Mouse (Mus musculus): ENCODE measurements around the gene Hist1h2ae. TPM values are rescaled to one million over a fixed set of nuclear protein-coding genes. Genes with fewer than 3 reads are reported as not detected.
"Not testable (repeated sequence)": the region's sequence is repeated elsewhere in the genome, so short reads cannot be mapped to it uniquely, and the experiment has no call there.

Hist1h2ae gene
- total RNA-seq, 1 experiment: 587 TPM

GRCm38 (mm10) chr13:23536076-23536822 lies 34.8 kb downstream of the Hist1h2ae start:
- Histone ChIP-seq H3K9ac (ENCODE audit: insufficient read depth, low read depth, low read length, poor library complexity, severe bottlenecking) (peak overlapping the region; percentile 60; the same call in 1 of the 2 replicates), H3K4me3 (ENCODE audit: insufficient read depth in 1 of 2, low read depth in 1 of 2, low read length in 2 of 2, poor library complexity in 1 of 2, severe bottlenecking in 1 of 2) (peak overlapping the region; percentile 64 to 79), H3K27ac (ENCODE audit: insufficient read depth, low read depth, low read length, poor library complexity, severe bottlenecking) (peak overlapping the region; percentile 87; the same call in 1 of the 2 replicates), H3K36me3 (ENCODE audit: control insufficient read depth, insufficient read depth, low read length, poor library complexity, severe bottlenecking) (no peaks in the 10 kb centered on the region), H3K9me3 (ENCODE audit: control insufficient read depth, insufficient read depth, low read depth, low read length) (no peaks in the 10 kb centered on the region), H3K4me1 (ENCODE audit: control insufficient read depth in 2 of 2, insufficient read depth in 2 of 2, low read length in 2 of 2, poor library complexity in 1 of 2) (peaks cover 0 to 2% of the 10 kb centered on the region in 2 experiments; a peak in 1 of 4 replicates)
- in situ Hi-C loops (cut with MboI; ENCODE audit: low sequenced_read_pairs in 2 of 2, unreplicated experiment in 2 of 2): loop anchor here in 1 of 2 experiments (25.0 kb wide), 1 partner anchor 1499 kb away; the partner anchor contains the start of genes Hist1h2ag, Hist1h2ah, Hist1h2bj and Hist1h2bk
- DNase-seq (ENCODE audit: low read depth, low spot score): no peak
- no peak for TF ChIP-seq CHD2 (IDR thresholded peaks at IDR 0.05; ENCODE audit: low read depth, low read length)
- TF ChIP-seq ZC3H11A (IDR thresholded peaks at IDR 0.05; ENCODE audit: borderline replicate concordance, low read depth, low read length): no peak
- no peak for TF ChIP-seq HCFC1 (IDR thresholded peaks at IDR 0.05; ENCODE audit: borderline replicate concordance, insufficient read depth, low read length)
- no peak for TF ChIP-seq ZNF384 (IDR thresholded peaks at IDR 0.05; ENCODE audit: low read depth, low read length)
- no peak for TF ChIP-seq MAFK (IDR thresholded peaks at IDR 0.05; ENCODE audit: insufficient read depth, low read depth, low read length)

- in situ Hi-C loops (cut with MboI; ENCODE audit: low sequenced_read_pairs in 2 of 2, unreplicated experiment in 2 of 2): loop anchor here in 1 of 2 experiments (25.0 kb wide), 1 partner anchor 1498 kb away; the partner anchor contains the start of genes Hist1h2ag, Hist1h2ah, Hist1h2bj and Hist1h2bk
- peak within 1 kb of the TSS; percentile 92 for H3K9ac ChIP-seq (ENCODE audit: insufficient read depth, low read depth, low read length, poor library complexity, severe bottlenecking)
- peak within 1 kb of the TSS; percentile 87 for H3K27ac ChIP-seq (ENCODE audit: insufficient read depth, low read depth, low read length, poor library complexity, severe bottlenecking)
- H3K4me1 ChIP-seq (ENCODE audit: control insufficient read depth in 2 of 2, insufficient read depth in 2 of 2, low read length in 2 of 2, poor library complexity in 1 of 2); H3K9me3 ChIP-seq (ENCODE audit: control insufficient read depth, insufficient read depth, low read depth, low read length); H3K36me3 ChIP-seq (ENCODE audit: control insufficient read depth, insufficient read depth, low read length, poor library complexity, severe bottlenecking): not testable (repeated sequence)
- peak; percentile 86 for TF ChIP-seq CHD2 (IDR thresholded peaks at IDR 0.05; ENCODE audit: low read depth, low read length)
- 0 out of 2 replicates have a peak, but pooled peaks have one; percentile 37 for TF ChIP-seq HCFC1 (IDR thresholded peaks at IDR 0.05; ENCODE audit: borderline replicate concordance, insufficient read depth, low read length)
- DNase-seq (ENCODE audit: low read depth, low spot score): peak; percentile 92
- H3K4me3 ChIP-seq (ENCODE audit: insufficient read depth in 1 of 2, low read depth in 1 of 2, low read length in 2 of 2, poor library complexity in 1 of 2, severe bottlenecking in 1 of 2): peak within 1 kb of the TSS; percentile 72 to 79
Observed at GRCm38 (mm10) chr13:23535137-23536075, 35.6 kb downstream of the Hist1h2ae start, which contains the start of gene Hist1h3g. Gene Hist1h3g (plus strand): TSS chr13:23535422.

- no peak for TF ChIP-seq MAFK (IDR thresholded peaks at IDR 0.05; ENCODE audit: insufficient read depth, low read depth, low read length)
- no peak for TF ChIP-seq CHD2 (IDR thresholded peaks at IDR 0.05; ENCODE audit: low read depth, low read length)
- no peak for DNase-seq (ENCODE audit: low read depth, low spot score)
Observed at GRCm38 (mm10) chr13:23534368-23535131, 36.5 kb downstream of the Hist1h2ae start.

GRCm38 (mm10) chr13:23533560-23534367 lies 37.3 kb downstream of the Hist1h2ae start, which contains the start of gene Hist1h2af:
Gene Hist1h2af (plus strand): TSS chr13:23533906.
- not testable (repeated sequence) for DNase-seq (ENCODE audit: low read depth, low spot score); H3K9me3 ChIP-seq (ENCODE audit: control insufficient read depth, insufficient read depth, low read depth, low read length); H3K36me3 ChIP-seq (ENCODE audit: control insufficient read depth, insufficient read depth, low read length, poor library complexity, severe bottlenecking); H3K4me1 ChIP-seq (ENCODE audit: control insufficient read depth in 2 of 2, insufficient read depth in 2 of 2, low read length in 2 of 2, poor library complexity in 1 of 2)
- Histone ChIP-seq H3K9ac (ENCODE audit: insufficient read depth, low read depth, low read length, poor library complexity, severe bottlenecking) (peak within 1 kb of the TSS; percentile 85), H3K27ac (ENCODE audit: insufficient read depth, low read depth, low read length, poor library complexity, severe bottlenecking) (peak within 1 kb of the TSS; percentile 93), H3K4me3 (ENCODE audit: insufficient read depth in 1 of 2, low read depth in 1 of 2, low read length in 2 of 2, poor library complexity in 1 of 2, severe bottlenecking in 1 of 2) (peak within 1 kb of the TSS; percentile 72 to 83)
- in situ Hi-C loops (cut with MboI; ENCODE audit: low sequenced_read_pairs in 2 of 2, unreplicated experiment in 2 of 2): loop anchor here in 1 of 2 experiments (25.0 kb wide), 1 partner anchor 1496 kb away; the partner anchor contains the start of genes Hist1h2ag, Hist1h2ah, Hist1h2bj and Hist1h2bk

More at GRCm38 (mm10) chr13:23534368-23535131, 36.5 kb downstream of the Hist1h2ae start:
- Histone ChIP-seq H3K4me3 (ENCODE audit: insufficient read depth in 1 of 2, low read depth in 1 of 2, low read length in 2 of 2, poor library complexity in 1 of 2, severe bottlenecking in 1 of 2) (peak overlapping the region; percentile 62 to 72), H3K9me3 (ENCODE audit: control insufficient read depth, insufficient read depth, low read depth, low read length) (no peaks in the 10 kb centered on the region), H3K4me1 (ENCODE audit: control insufficient read depth in 2 of 2, insufficient read depth in 2 of 2, low read length in 2 of 2, poor library complexity in 1 of 2) (peaks cover 0 to 2% of the 10 kb centered on the region in 2 experiments; a peak in 1 of 4 replicates), H3K36me3 (ENCODE audit: control insufficient read depth, insufficient read depth, low read length, poor library complexity, severe bottlenecking) (no peaks in the 10 kb centered on the region), H3K27ac (ENCODE audit: insufficient read depth, low read depth, low read length, poor library complexity, severe bottlenecking) (peak overlapping the region; percentile 73; the same call in 1 of the 2 replicates), H3K9ac (ENCODE audit: insufficient read depth, low read depth, low read length, poor library complexity, severe bottlenecking) (peak overlapping the region; percentile 85)
- in situ Hi-C loops (cut with MboI; ENCODE audit: low sequenced_read_pairs in 2 of 2, unreplicated experiment in 2 of 2): loop anchor here in 1 of 2 experiments (25.0 kb wide), 1 partner anchor 1497 kb away; the partner anchor contains the start of genes Hist1h2ag, Hist1h2ah, Hist1h2bj and Hist1h2bk

Measured in ES-E14 (cell line).